Mouse (Mus musculus): ENCODE data around the gene Rasl11b. TPM values are rescaled to one million over a fixed set of nuclear protein-coding genes. Genes with fewer than 3 reads are reported as not detected.

The Rasl11b gene
- polyA plus RNA-seq, 2 experiments: 2.3 to 3.2 TPM

DNA sequence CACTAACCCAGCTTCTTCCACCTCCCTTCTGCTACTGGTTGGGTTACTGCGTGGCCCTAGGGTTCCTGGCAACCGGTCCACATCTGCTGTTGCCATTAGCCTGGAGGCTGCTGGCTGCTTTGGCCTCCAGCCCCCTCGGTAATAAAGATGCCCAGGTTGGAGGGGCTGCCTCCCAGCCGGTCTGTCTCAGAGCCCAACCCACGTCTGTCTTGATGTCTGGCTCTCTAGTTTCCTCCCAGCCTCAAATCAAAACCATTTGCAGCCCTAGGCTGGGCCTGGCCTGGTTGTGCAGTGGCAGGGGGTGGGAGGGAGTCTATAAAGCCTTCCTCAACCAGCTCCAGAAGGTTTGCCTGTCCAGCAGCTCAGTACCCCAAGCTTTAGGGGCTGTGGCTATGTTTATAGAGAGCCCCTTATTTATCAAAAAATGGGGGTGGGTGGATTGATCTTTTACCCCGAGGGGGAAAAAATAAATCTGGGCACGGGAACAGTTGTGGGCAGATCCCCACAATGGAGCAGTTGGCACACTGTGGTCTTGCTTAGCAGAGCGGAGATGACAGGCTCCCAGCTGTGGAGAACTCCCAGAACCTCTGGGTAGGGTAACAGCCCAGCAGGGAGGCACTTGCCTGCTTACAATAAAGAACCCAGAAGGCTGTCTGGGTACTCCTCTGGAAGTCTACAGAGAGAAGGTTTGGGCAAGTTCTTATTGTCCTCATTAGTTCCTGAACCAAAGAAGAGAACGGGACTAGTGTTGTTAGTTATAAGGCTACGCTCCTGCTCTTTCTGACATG lies 6.7 kb downstream of the Rasl11b start:
- no peaks in the 10 kb centered on the region for H3K36me3 ChIP-seq (replicated peaks; ENCODE audit: control insufficient read depth, insufficient read depth, low read depth)
- no peak for TF ChIP-seq EP300 (IDR thresholded peaks at IDR 0.05; ENCODE audit: low read depth)
- TF ChIP-seq CTCF (IDR thresholded peaks at IDR 0.05; ENCODE audit: low read depth): no peak
- ATAC-seq (ENCODE audit: insufficient read depth) (no peak), DNase-seq (ENCODE audit: low read depth in 3 of 3, low spot score in 3 of 3) (no peak)
- H3K27ac ChIP-seq: no peak overlapping the region
- H3K27me3 ChIP-seq (ENCODE audit: control insufficient read depth, insufficient read depth, low read length): no peaks in the 10 kb centered on the region
- 0 out of 4 replicates have a peak, but pooled peaks cover 0 to 2% of the 10 kb centered on the region in 2 experiments for H3K4me1 ChIP-seq (replicated peaks; ENCODE audit: control insufficient read depth in 2 of 2, insufficient read depth in 2 of 2, low read length in 1 of 2)
- no peaks in the 10 kb centered on the region for H3K9me3 ChIP-seq (ENCODE audit: control insufficient read depth, low read length)
- 60% methylated on average over 10 of the region's 10 CpGs for WGBS (ENCODE audit: insufficient replicate concordance)
- H3K4me3 ChIP-seq (ENCODE audit: insufficient read depth in 1 of 2, low read depth in 2 of 2, low read length in 2 of 2): no peak overlapping the region
- H3K4me2 ChIP-seq (ENCODE audit: low read depth): no peak overlapping the region
- no peak overlapping the region for H3K9ac ChIP-seq (replicated peaks)

- no peak overlapping the region for H3K4me2 ChIP-seq (ENCODE audit: low read depth)
Measured at GRCm38 (mm10) chr5:74202515-74202914, 7.4 kb downstream of the Rasl11b start.

DNA sequence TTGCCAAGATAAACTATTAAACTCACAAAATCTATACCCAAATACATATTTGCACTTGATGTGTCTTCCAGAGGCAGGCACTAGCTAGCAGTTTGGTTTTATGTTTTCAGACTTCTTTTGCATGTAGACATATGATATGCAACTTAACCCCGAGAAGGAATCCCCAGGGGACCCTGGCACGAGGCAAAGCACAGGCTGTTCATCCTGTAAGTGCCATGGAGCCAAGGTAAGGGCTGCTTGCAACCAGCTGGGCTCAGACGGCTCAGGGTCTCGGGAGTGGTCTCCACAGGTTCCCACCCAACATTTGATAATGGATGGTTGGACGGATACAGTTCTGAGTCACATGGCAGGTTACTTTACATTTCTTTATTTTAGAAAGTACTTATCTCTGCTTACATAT lies 9.4 kb downstream of the Rasl11b start:
- DNase-seq (ENCODE audit: low read depth in 3 of 3, low spot score in 3 of 3) (no peak), ATAC-seq (ENCODE audit: insufficient read depth) (no peak)
- Histone ChIP-seq H3K4me1 (replicated peaks; ENCODE audit: control insufficient read depth in 2 of 2, insufficient read depth in 2 of 2, low read length in 1 of 2) (no peaks in the 10 kb centered on the region), H3K9ac (replicated peaks) (no peak overlapping the region), H3K27ac (no peak overlapping the region), H3K36me3 (replicated peaks; ENCODE audit: control insufficient read depth, insufficient read depth, low read depth) (no peaks in the 10 kb centered on the region), H3K4me2 (ENCODE audit: low read depth) (no peak overlapping the region), H3K27me3 (ENCODE audit: control insufficient read depth, insufficient read depth, low read length) (no peaks in the 10 kb centered on the region), H3K9me3 (ENCODE audit: control insufficient read depth, low read length) (no peaks in the 10 kb centered on the region), H3K4me3 (ENCODE audit: insufficient read depth in 1 of 2, low read depth in 2 of 2, low read length in 2 of 2) (no peak overlapping the region)
- WGBS (ENCODE audit: insufficient replicate concordance): 53% methylated on average over 5 of the region's 5 CpGs
- TF ChIP-seq EP300 (IDR thresholded peaks at IDR 0.05; ENCODE audit: low read depth): no peak
- TF ChIP-seq CTCF (IDR thresholded peaks at IDR 0.05; ENCODE audit: low read depth): no peak

More at GRCm38 (mm10) chr5:74202515-74202914, 7.4 kb downstream of the Rasl11b start:
- Histone ChIP-seq H3K36me3 (replicated peaks; ENCODE audit: control insufficient read depth, insufficient read depth, low read depth) (no peaks in the 10 kb centered on the region), H3K4me1 (replicated peaks; ENCODE audit: control insufficient read depth in 2 of 2, insufficient read depth in 2 of 2, low read length in 1 of 2) (no peaks in the 10 kb centered on the region), H3K9me3 (ENCODE audit: control insufficient read depth, low read length) (no peaks in the 10 kb centered on the region), H3K9ac (replicated peaks) (no peak overlapping the region), H3K27me3 (ENCODE audit: control insufficient read depth, insufficient read depth, low read length) (no peaks in the 10 kb centered on the region), H3K4me3 (ENCODE audit: insufficient read depth in 1 of 2, low read depth in 2 of 2, low read length in 2 of 2) (no peak overlapping the region), H3K27ac (no peak overlapping the region)
- ATAC-seq (ENCODE audit: insufficient read depth) (no peak), DNase-seq (ENCODE audit: low read depth in 3 of 3, low spot score in 3 of 3) (no peak)
- no peak for TF ChIP-seq EP300 (IDR thresholded peaks at IDR 0.05; ENCODE audit: low read depth)
- no peak for TF ChIP-seq CTCF (IDR thresholded peaks at IDR 0.05; ENCODE audit: low read depth)
- 66% methylated on average over 4 of the region's 4 CpGs for WGBS (ENCODE audit: insufficient replicate concordance)

GRCm38 (mm10) chr5:74205509-74205908 lies 10.4 kb downstream of the Rasl11b start:
- Histone ChIP-seq H3K27ac (no peak overlapping the region), H3K4me1 (replicated peaks; ENCODE audit: control insufficient read depth in 2 of 2, insufficient read depth in 2 of 2, low read length in 1 of 2) (no peaks in the 10 kb centered on the region), H3K9me3 (ENCODE audit: control insufficient read depth, low read length) (no peaks in the 10 kb centered on the region), H3K4me2 (ENCODE audit: low read depth) (no peak overlapping the region), H3K27me3 (ENCODE audit: control insufficient read depth, insufficient read depth, low read length) (no peaks in the 10 kb centered on the region), H3K4me3 (ENCODE audit: insufficient read depth in 1 of 2, low read depth in 2 of 2, low read length in 2 of 2) (no peak overlapping the region), H3K9ac (replicated peaks) (no peak overlapping the region), H3K36me3 (replicated peaks; ENCODE audit: control insufficient read depth, insufficient read depth, low read depth) (no peaks in the 10 kb centered on the region)
- no peak for DNase-seq (ENCODE audit: low read depth in 3 of 3, low spot score in 3 of 3)
- 40% methylated on average over 8 of the region's 8 CpGs for WGBS (ENCODE audit: insufficient replicate concordance)
- no peak for ATAC-seq (ENCODE audit: insufficient read depth)
- TF ChIP-seq CTCF (IDR thresholded peaks at IDR 0.05; ENCODE audit: low read depth) (no peak), EP300 (IDR thresholded peaks at IDR 0.05; ENCODE audit: low read depth) (no peak)

DNA sequence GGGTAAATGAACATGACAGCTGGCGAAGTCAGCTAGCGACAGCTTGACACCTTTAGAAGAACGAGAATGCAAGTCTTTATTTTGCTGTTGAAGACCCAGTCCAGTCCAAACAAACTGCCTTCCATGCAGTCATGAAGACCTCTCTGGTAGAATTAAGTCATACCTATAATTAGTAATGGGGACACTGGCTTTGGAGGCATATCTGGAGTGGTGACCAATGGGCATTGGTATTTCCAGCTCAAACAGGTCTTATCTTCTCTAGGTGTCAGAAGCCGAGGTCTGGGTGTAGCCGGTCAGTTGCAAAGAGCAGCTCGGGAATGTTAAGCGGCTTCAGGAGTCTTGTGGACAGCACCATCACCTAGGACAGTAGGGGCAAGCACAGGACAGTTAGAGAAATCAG lies 11.0 kb downstream of the Rasl11b start:
- 70% methylated on average over 7 of the region's 7 CpGs for WGBS (ENCODE audit: insufficient replicate concordance)
- no peak overlapping the region for H3K9ac ChIP-seq (replicated peaks)
- no peaks in the 10 kb centered on the region for H3K9me3 ChIP-seq (ENCODE audit: control insufficient read depth, low read length)
- no peak overlapping the region for H3K4me3 ChIP-seq (ENCODE audit: insufficient read depth in 1 of 2, low read depth in 2 of 2, low read length in 2 of 2)
- H3K4me1 ChIP-seq (replicated peaks; ENCODE audit: control insufficient read depth in 2 of 2, insufficient read depth in 2 of 2, low read length in 1 of 2): no peaks in the 10 kb centered on the region
- no peak for DNase-seq (ENCODE audit: low read depth in 3 of 3, low spot score in 3 of 3)
- no peak for ATAC-seq (ENCODE audit: insufficient read depth)
- no peaks in the 10 kb centered on the region for H3K36me3 ChIP-seq (replicated peaks; ENCODE audit: control insufficient read depth, insufficient read depth, low read depth)
- TF ChIP-seq EP300 (IDR thresholded peaks at IDR 0.05; ENCODE audit: low read depth): no peak
- TF ChIP-seq CTCF (IDR thresholded peaks at IDR 0.05; ENCODE audit: low read depth): no peak
- H3K27ac ChIP-seq: no peak overlapping the region
- no peak overlapping the region for H3K4me2 ChIP-seq (ENCODE audit: low read depth)
- no peaks in the 10 kb centered on the region for H3K27me3 ChIP-seq (ENCODE audit: control insufficient read depth, insufficient read depth, low read length)

Measured in liver, embryonic 14.5 days (tissue).